Mouse (Mus musculus) forebrain, embryonic 10.5 days (tissue): ENCODE measurements at regions not wholly inside any gene's neighbourhood (a gene's known extent, or its start where the extent isn't known, plus 50 kb on each side); places are given as distances from the start of the nearest gene placed in this dataset.

Source experiments
- DNase-seq: peaks from one replicate; pipeline ENCODE4 v3.0.0-alpha.2; 2017; ENCODE audit warnings: low spot score; ENCODE audit errors: extremely low spot score
- H3K27ac ChIP-seq: fragments of 300-500 bp; sonication (generic); 2 replicates; pipeline ENCODE4 v1.5.1; 2016; ENCODE audit warnings: mild to moderate bottlenecking
- H3K27me3 ChIP-seq: fragments of 300-500 bp; sonication (generic); 2 replicates; pipeline ENCODE4 v1.6.1; 2016; ENCODE audit warnings: mild to moderate bottlenecking; ENCODE audit not compliant: poor library complexity, severe bottlenecking
- H3K36me3 ChIP-seq: fragments of 300-500 bp; sonication (generic); replicated peaks from 2 replicates; pipeline ENCODE4 v1.6.1; 2016; ENCODE audit warnings: mild to moderate bottlenecking, moderate library complexity
- H3K4me1 ChIP-seq: fragments of 300-500 bp; sonication (generic); 2 replicates; pipeline ENCODE4 v1.6.1; 2016
- H3K4me3 ChIP-seq: fragments of 300-500 bp; sonication (generic); 2 replicates; pipeline ENCODE4 v1.5.1; 2016; ENCODE audit warnings: mild to moderate bottlenecking, moderate library complexity
- H3K9me3 ChIP-seq: fragments of 300-500 bp; sonication (generic); 2 replicates; pipeline ENCODE4 v1.6.1; 2016; ENCODE audit warnings: mild to moderate bottlenecking, moderate library complexity
- WGBS: fragments of 180-500 bp; shearing (Covaris S2); methylation state at CpG from one replicate; pipeline ENCODE4 v1.1.7; 2016; 5-methylcytosine and 5-hydroxymethylcytosine counted together

GRCm38 (mm10) chr1:105206216-105206615 is 150.3 kb downstream of the Rnf152 start:
- Histone ChIP-seq H3K27ac (no peak overlapping the region), H3K4me1 (peaks cover 4% of the 10 kb centered on the region; the same call in 1 of the 2 replicates), H3K4me3 (no peak overlapping the region), H3K27me3 (no peaks in the 10 kb centered on the region), H3K36me3 (no peaks in the 10 kb centered on the region), H3K9me3 (no peaks in the 10 kb centered on the region)
- no peak for DNase-seq

DNA sequence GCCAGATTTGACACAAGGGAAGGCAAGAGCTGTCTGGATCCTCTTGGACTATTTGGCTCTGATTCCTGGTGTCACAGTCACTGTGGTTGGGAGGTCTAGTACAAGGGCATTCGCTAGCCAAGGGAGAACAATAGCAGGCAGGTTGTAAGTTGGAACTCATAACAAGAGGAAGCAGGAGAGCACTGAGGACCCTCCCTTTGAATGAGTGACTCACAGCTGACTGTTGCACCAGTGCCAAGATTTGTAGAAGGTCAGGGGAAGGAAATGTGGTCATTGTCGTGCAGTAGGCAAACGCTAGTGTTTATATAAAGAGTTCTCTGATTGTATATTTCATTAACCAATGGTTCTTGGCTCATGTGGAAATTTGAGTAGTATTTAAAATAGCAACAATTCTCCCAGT is 157.2 kb downstream of the Rnf152 start:
- no peaks in the 10 kb centered on the region for H3K36me3 ChIP-seq
- no peaks in the 10 kb centered on the region for H3K27me3 ChIP-seq
- peaks cover 8% of the 10 kb centered on the region; the same call in 1 of the 2 replicates for H3K9me3 ChIP-seq
- no peak for DNase-seq
- no peak overlapping the region for H3K27ac ChIP-seq
- no peaks in the 10 kb centered on the region for H3K4me1 ChIP-seq
- WGBS: 90% methylated on average over 3 of the region's 3 CpGs
- H3K4me3 ChIP-seq: no peak overlapping the region

GRCm38 (mm10) chr1:105191126-105191525 is 165.4 kb downstream of the Rnf152 start:
- Histone ChIP-seq H3K36me3 (no peaks in the 10 kb centered on the region), H3K27ac (no peak overlapping the region), H3K27me3 (no peaks in the 10 kb centered on the region), H3K4me1 (no peaks in the 10 kb centered on the region), H3K4me3 (no peak overlapping the region), H3K9me3 (no peaks in the 10 kb centered on the region)
- WGBS: 88% methylated on average over 3 of the region's 3 CpGs
- no peak for DNase-seq

- H3K36me3 ChIP-seq: no peaks in the 10 kb centered on the region
- H3K27ac ChIP-seq: no peak overlapping the region
- no peaks in the 10 kb centered on the region for H3K27me3 ChIP-seq
- H3K4me3 ChIP-seq: no peak overlapping the region
- H3K9me3 ChIP-seq: no peaks in the 10 kb centered on the region
- no peaks in the 10 kb centered on the region for H3K4me1 ChIP-seq
- DNase-seq: no peak
Measured at GRCm38 (mm10) chr1:105188920-105189266, 167.6 kb downstream of the Rnf152 start.

DNA sequence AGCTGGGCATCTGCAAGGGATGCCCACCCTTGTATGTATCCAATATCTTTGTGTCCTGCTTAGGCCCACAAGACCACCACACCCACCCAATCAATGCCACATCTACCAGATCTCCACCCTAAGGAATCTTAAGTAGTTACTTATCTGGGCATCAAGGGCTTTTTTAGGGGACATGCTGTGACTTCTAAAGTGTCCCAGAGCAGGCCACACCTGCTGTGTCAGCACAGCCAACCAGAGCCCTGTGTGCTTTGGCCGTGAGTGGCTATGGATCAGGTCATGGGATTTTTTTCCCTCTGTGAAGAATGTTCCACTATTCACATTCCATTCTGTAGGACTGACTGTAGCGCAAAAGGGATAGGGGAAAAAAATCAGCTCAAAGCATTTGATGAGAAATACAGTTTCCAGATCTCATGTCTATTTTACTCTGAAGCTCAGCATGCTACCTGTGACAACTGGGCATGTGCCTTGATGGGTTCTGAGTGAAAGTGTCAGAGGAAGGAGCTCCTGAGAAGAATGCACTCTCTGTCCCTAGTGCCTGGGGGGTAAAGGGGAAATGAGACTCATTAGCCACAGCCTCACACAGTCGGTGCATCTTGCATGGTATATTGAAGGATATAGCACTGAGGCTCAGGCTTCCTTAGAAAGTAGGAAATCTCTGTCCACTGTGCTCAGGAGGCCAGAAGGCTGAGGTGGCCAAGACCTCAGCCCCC is 168.1 kb downstream of the Rnf152 start:
- 73% methylated on average over 3 of the region's 3 CpGs for WGBS
- no peak overlapping the region for H3K4me3 ChIP-seq
- no peak for DNase-seq
- H3K36me3 ChIP-seq: no peaks in the 10 kb centered on the region
- no peak overlapping the region for H3K27ac ChIP-seq
- H3K9me3 ChIP-seq: no peaks in the 10 kb centered on the region
- no peaks in the 10 kb centered on the region for H3K27me3 ChIP-seq
- no peaks in the 10 kb centered on the region for H3K4me1 ChIP-seq

- H3K27ac ChIP-seq: no peak overlapping the region
- peaks cover 6% of the 10 kb centered on the region for H3K4me1 ChIP-seq
- WGBS: 89% methylated on average over 3 of the region's 3 CpGs
- H3K36me3 ChIP-seq: no peaks in the 10 kb centered on the region
- no peaks in the 10 kb centered on the region for H3K9me3 ChIP-seq
- no peaks in the 10 kb centered on the region for H3K27me3 ChIP-seq
- no peak for DNase-seq
- no peak overlapping the region for H3K4me3 ChIP-seq
Measured at GRCm38 (mm10) chr1:105184470-105184869, 172.0 kb downstream of the Rnf152 start.

DNA sequence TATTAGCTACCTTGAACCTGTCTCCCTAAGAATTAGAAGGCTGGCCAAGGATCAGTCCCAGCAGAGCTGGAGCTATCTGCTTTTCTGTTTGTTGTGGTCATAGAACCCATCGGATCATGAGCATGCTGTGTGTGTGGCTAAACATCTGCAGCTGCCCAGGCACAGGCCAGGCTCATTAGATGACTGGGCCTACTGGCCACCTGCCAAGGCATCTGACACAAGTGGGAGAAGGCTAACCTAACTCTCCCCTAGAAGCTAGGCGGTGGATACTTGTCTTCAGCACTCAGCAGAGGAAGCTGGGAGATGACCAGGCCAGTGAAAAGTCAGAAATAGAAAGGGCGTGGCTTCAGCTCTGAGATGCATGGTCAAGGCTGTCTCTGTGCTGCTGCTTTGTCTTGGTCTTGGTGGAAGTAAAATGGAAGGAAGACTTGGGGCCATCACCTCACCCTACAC is 177.1 kb downstream of the Rnf152 start:
- Histone ChIP-seq H3K27ac (peak overlapping the region; percentile 76; the same call in 1 of the 2 replicates), H3K9me3 (no peaks in the 10 kb centered on the region), H3K27me3 (no peaks in the 10 kb centered on the region), H3K36me3 (no peaks in the 10 kb centered on the region), H3K4me3 (no peak overlapping the region), H3K4me1 (peaks cover 24% of the 10 kb centered on the region)
- WGBS: 66% methylated on average over 3 of the region's 3 CpGs
- no peak for DNase-seq

- Histone ChIP-seq H3K9me3 (no peaks in the 10 kb centered on the region), H3K27ac (peak overlapping the region; percentile 76), H3K27me3 (no peaks in the 10 kb centered on the region), H3K4me1 (peaks cover 24% of the 10 kb centered on the region), H3K4me3 (no peak overlapping the region), H3K36me3 (no peaks in the 10 kb centered on the region)
- DNase-seq: no peak
- 27% methylated on average over 6 of the region's 6 CpGs for WGBS
Measured at GRCm38 (mm10) chr1:105178773-105179172, 177.7 kb downstream of the Rnf152 start.

DNA sequence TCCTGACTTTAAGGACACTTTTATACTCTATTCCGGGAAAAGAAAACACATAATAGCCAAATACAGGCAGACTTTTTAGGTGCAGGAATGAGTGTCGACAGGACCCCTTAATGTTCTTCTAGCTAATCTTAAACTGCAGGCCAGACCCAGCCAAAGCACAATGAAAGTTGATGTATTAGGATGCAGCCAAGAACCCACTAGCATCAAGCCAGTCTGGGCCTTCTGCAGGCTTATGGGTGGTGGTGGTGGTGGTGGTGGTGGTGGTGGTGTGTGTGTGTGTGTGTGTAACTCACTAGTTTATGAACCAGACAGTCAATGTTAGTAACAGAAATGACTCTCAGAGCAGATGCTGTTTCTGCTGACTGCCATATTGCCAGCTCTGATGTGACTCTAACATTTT is 178.6 kb downstream of the Rnf152 start:
- Histone ChIP-seq H3K4me1 (peaks cover 24% of the 10 kb centered on the region), H3K27me3 (no peaks in the 10 kb centered on the region), H3K27ac (peak overlapping the region; percentile 76; the same call in 1 of the 2 replicates), H3K9me3 (no peaks in the 10 kb centered on the region), H3K4me3 (no peak overlapping the region), H3K36me3 (no peaks in the 10 kb centered on the region)
- WGBS: 89% methylated on average over 2 of the region's 2 CpGs
- no peak for DNase-seq

- DNase-seq: no peak
- Histone ChIP-seq H3K36me3 (no peaks in the 10 kb centered on the region), H3K9me3 (no peaks in the 10 kb centered on the region), H3K27ac (no peak overlapping the region), H3K4me1 (peaks cover 24% of the 10 kb centered on the region), H3K4me3 (no peak overlapping the region), H3K27me3 (no peaks in the 10 kb centered on the region)
- WGBS: 88% methylated on average over 10 of the region's 10 CpGs
Measured at GRCm38 (mm10) chr1:105177015-105177762, 179.3 kb downstream of the Rnf152 start.

DNA sequence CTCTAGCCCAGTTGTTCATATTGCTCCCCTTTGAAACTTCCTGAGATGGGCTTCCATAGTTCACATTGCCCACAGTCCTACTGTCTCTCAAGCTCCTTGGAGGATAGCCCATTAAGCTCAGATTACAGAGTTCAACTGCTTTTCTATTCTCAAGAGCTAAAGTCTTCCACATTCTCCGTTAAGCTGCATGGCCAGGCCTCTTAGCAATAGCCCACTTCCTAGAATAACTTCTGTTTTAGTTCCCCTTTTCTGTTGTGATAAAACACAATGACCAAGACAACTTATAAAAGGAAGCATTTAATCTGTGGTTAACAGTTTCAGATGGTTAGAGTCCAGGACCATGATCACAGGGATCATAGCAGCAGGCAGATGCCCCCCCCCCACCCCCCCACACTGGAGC is 185.5 kb downstream of the Rnf152 start:
- WGBS: 84% methylated on average over 1 of the region's 1 CpGs
- no peaks in the 10 kb centered on the region for H3K36me3 ChIP-seq
- H3K9me3 ChIP-seq: no peaks in the 10 kb centered on the region
- H3K4me3 ChIP-seq: no peak overlapping the region
- H3K4me1 ChIP-seq: no peaks in the 10 kb centered on the region
- H3K27ac ChIP-seq: no peak overlapping the region
- no peaks in the 10 kb centered on the region for H3K27me3 ChIP-seq
- DNase-seq: no peak

- no peaks in the 10 kb centered on the region for H3K36me3 ChIP-seq
- H3K9me3 ChIP-seq: no peaks in the 10 kb centered on the region
- H3K27ac ChIP-seq: no peak overlapping the region
- H3K4me1 ChIP-seq: no peaks in the 10 kb centered on the region
- no peak for DNase-seq
- no peaks in the 10 kb centered on the region for H3K27me3 ChIP-seq
- WGBS: 89% methylated on average over 4 of the region's 4 CpGs
- no peak overlapping the region for H3K4me3 ChIP-seq
Measured at GRCm38 (mm10) chr1:105170114-105170506, 186.4 kb downstream of the Rnf152 start.

- WGBS: 98% methylated on average over 1 of the region's 1 CpGs
Measured at GRCm38 (mm10) chr1:105169455-105170113, 186.9 kb downstream of the Rnf152 start.

More at GRCm38 (mm10) chr1:105169455-105170113, 186.9 kb downstream of the Rnf152 start:
- no peak for DNase-seq
- Histone ChIP-seq H3K4me3 (no peak overlapping the region), H3K9me3 (no peaks in the 10 kb centered on the region), H3K27me3 (no peaks in the 10 kb centered on the region), H3K36me3 (no peaks in the 10 kb centered on the region), H3K4me1 (no peaks in the 10 kb centered on the region), H3K27ac (no peak overlapping the region)
